Mouse (Mus musculus) cerebellum, adult 18-20 months (tissue): ENCODE results near the gene Tldc1.

ENCODE experiments used
- DNase-seq, 2 experiments: peaks; one replicate each; pipeline ENCODE4 v3.0.0; 2021

Tldc1 gene

GRCm38 (mm10) chr8:119717765-119718164 is 60.5 kb downstream of the Tldc1 start:
- DNase-seq = no peak

- no peak for DNase-seq
Measured at GRCm38 (mm10) chr8:119716730-119717299, 61.4 kb downstream of the Tldc1 start.

GRCm38 (mm10) chr8:119715221-119715620 is 63.0 kb downstream of the Tldc1 start:
- no peak for DNase-seq

- DNase-seq = no peak
Measured at GRCm38 (mm10) chr8:119713421-119713820, 64.8 kb downstream of the Tldc1 start.

- no peak for DNase-seq
Measured at GRCm38 (mm10) chr8:119712226-119712625, 66.0 kb downstream of the Tldc1 start.
